Mouse (Mus musculus): ENCODE results near the gene Ptpn3. TPM values are rescaled to one million over a fixed set of nuclear protein-coding genes. Genes with fewer than 3 reads are reported as not detected.

The Ptpn3 gene
- polyA plus RNA-seq, 1 experiment from 2014 or later, result 2.7 TPM

DNA sequence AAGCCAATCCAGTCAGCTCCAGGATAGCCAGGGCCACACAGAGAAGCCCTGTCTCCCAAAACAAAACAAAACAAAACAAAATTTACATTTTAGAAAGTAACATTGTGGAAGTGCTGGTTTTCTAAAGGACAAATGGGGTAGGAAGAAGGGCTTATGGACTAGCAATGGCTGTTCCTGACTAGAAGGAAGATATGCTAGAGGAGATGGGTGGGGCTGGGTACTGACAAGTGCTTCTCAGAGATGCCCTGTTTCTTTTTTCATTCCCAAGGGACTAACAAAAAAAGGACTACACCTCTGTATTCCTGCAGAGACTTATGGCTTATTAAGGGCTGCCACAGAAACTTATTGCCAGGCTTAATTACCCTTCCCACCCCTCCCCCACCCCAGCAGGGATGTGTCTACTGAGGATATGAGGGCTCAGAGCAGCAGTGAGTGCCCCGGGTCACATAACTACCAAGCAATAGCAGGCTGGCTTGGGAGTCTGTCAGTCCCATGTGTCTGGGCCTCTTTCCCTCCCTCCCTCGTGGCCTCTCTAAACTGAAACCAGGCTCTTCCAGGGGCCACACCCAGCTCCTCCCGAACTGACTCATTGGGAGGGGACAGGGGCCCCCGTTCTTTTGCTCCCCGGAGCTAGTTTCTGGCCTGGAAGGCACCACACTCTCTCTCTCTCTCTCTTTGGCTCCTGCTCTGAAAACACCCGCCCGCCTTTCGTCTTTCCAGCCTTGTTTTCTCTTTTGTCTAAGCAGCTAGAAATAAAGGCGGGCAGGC is 148.4 kb downstream of the Ptpn3 start:
- no peak overlapping the region for H3K4me3 ChIP-seq (ENCODE audit: low read depth, low read length)
- H3K4me1 ChIP-seq (ENCODE audit: control insufficient read depth, insufficient read depth, low read length), result peaks cover 9% of the 10 kb centered on the region
- ATAC-seq (ENCODE audit: insufficient read depth, low FRiP score, low TSS enrichment) (peak; percentile 50; the same call in 1 of the 2 replicates), DNase-seq (ENCODE audit: low spot score) (peak; percentile 37)
- WGBS, result 5% methylated on average over 9 of the region's 9 CpGs
- H3K27ac ChIP-seq (ENCODE audit: low read depth, low read length), result no peak overlapping the region
- H3K9me3 ChIP-seq (ENCODE audit: control insufficient read depth, low read length), result no peaks in the 10 kb centered on the region
- no peak overlapping the region for H3K4me2 ChIP-seq (ENCODE audit: low read depth)
- no peaks in the 10 kb centered on the region for H3K36me3 ChIP-seq (ENCODE audit: control insufficient read depth, insufficient read depth, low read length)
- peak overlapping the region; percentile 44 for H3K9ac ChIP-seq (ENCODE audit: low read length)
- no peaks in the 10 kb centered on the region for H3K27me3 ChIP-seq (ENCODE audit: control insufficient read depth, insufficient read depth, low read length)

DNA sequence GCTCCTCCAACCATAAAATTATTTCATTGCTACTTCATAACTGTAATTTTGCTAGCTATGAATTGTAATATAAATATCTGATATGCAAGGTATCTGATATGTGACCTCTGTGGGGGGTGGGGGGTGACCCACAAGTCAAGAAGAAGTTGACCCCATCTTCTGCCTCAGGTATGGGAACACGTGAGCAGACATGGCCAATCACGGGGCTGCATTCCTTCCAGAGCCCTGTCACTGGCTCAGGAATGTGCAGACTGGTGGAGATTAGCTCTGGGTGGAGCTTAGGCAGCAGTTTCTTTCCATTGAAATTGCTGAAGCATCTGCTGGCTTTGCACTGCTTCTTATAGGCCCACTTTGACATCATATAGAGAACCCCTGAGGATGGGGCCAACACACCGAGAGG is 153.5 kb downstream of the Ptpn3 start:
- no peak overlapping the region for H3K9ac ChIP-seq (ENCODE audit: low read length)
- peaks cover 2% of the 10 kb centered on the region; the same call in 1 of the 2 replicates for H3K4me1 ChIP-seq (ENCODE audit: control insufficient read depth, insufficient read depth, low read length)
- H3K27ac ChIP-seq (ENCODE audit: low read depth, low read length), result no peak overlapping the region
- H3K4me3 ChIP-seq (ENCODE audit: low read depth, low read length), result no peak overlapping the region
- 75% methylated on average over 3 of the region's 3 CpGs for WGBS
- H3K27me3 ChIP-seq (ENCODE audit: control insufficient read depth, insufficient read depth, low read length), result no peaks in the 10 kb centered on the region
- no peaks in the 10 kb centered on the region for H3K9me3 ChIP-seq (ENCODE audit: control insufficient read depth, low read length)
- no peak for DNase-seq (ENCODE audit: low spot score)
- no peak for ATAC-seq (ENCODE audit: insufficient read depth, low FRiP score, low TSS enrichment)
- H3K4me2 ChIP-seq (ENCODE audit: low read depth), result no peak overlapping the region
- H3K36me3 ChIP-seq (ENCODE audit: control insufficient read depth, insufficient read depth, low read length), result no peaks in the 10 kb centered on the region

DNA sequence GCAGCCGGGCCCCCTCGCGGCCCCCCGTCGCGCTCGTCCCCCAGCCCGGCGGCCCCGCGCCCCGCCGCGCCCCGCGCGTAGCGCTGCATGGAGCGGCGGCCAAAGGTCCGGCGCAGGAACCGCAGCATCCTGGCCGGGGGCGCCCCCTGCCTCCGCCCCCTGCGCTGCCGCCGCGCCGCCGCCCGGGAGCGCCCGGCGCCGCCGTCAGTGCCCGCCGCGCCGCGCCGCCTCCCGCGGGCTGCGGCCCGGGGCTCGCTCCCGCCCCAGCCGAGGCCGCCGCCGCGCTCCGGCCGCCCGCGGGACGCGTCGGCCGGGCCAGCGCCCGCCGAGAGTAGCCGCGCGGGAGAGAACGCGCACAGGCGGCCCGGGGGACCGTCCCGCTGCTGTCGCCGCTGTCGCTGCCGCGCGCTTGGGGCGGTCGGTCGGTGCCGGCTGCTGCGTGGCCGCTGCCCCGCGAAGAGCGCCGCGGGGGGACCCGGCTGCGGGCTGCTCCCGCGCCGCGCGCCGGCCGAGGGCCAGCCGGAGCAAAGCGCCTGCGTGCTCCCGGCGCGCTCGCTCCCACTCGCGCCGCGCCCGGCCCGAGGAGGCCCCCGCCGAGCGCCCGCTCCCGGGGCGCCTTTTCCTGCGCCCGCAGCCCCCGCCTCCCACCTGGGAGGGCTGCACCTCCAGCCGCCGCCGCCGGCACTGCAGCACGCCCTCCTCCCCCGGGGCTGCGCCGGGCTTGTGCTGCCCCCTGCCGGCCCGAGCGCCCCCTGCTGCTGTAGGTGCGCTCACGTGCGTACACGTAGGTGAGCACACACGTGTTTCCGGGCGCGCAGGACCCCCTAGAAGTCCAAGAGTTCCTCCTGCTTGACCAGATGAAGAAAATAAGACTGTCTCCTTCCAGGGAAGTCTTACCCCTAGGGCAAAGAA is 158.4 kb downstream of the Ptpn3 start, which contains the start of gene Epb41l4b:
Epb41l4b (minus strand) TSS at position 412 of the 912 bp plus-strand sequence.
- Histone ChIP-seq H3K36me3 (ENCODE audit: control insufficient read depth, insufficient read depth, low read length) (no peaks in the 10 kb centered on the region), H3K9ac (ENCODE audit: low read length) (peak within 1 kb of the TSS; percentile 73), H3K27ac (ENCODE audit: low read depth, low read length) (no peak within 1 kb of the TSS), H3K4me2 (ENCODE audit: low read depth) (peak within 1 kb of the TSS; percentile 94), H3K27me3 (ENCODE audit: control insufficient read depth, insufficient read depth, low read length) (peaks cover 16% of the 10 kb centered on the region), H3K4me1 (ENCODE audit: control insufficient read depth, insufficient read depth, low read length) (peaks cover 10% of the 10 kb centered on the region), H3K9me3 (ENCODE audit: control insufficient read depth, low read length) (no peaks in the 10 kb centered on the region), H3K4me3 (ENCODE audit: low read depth, low read length) (peak within 1 kb of the TSS; percentile 65)
- under 1% methylated on average over 55 of the region's 142 CpGs for WGBS
- DNase-seq (ENCODE audit: low spot score), result peak; percentile 89
- peak; percentile 75 for ATAC-seq (ENCODE audit: insufficient read depth, low FRiP score, low TSS enrichment)

DNA sequence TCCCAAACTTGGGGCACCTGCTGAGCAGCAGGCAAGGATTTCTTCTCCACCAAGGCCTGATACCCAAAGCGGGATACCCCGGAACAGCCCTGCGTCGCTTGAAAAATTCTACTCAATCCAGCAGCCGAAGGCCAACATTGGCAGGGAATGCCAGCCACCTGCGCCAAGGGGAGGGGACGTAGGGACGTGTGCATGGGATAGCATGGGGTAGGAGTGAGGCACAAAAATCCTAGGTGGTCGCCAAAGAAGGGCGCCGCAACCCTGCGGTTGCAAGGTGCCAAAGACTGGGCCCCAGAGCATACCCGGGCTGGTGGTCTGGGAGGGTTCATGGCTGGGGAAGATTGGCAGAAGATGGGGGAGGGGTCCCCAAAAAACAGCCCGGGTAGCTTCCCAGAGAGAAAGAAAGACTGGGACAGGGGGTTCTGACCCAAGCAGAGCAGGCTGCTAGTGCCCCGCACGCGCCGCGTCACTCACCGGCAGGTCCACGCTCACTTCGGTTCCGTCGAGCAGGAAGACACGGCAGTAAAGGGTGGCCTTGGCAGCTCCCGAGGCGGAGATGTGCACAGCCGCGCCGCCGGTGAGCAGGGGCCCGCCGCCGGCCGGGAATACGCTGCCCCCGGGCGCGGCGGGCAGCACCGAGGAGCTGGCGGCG is 159.1 kb downstream of the Ptpn3 start:
- no peak overlapping the region for H3K27ac ChIP-seq (ENCODE audit: low read depth, low read length)
- 0 out of 2 replicates have a peak, but pooled peaks have one; percentile 11 for ATAC-seq (ENCODE audit: insufficient read depth, low FRiP score, low TSS enrichment)
- H3K9ac ChIP-seq (ENCODE audit: low read length), result peak overlapping the region; percentile 73
- 1% methylated on average over 25 of the region's 43 CpGs for WGBS
- DNase-seq (ENCODE audit: low spot score), result peak; percentile 33
- peaks cover 10% of the 10 kb centered on the region for H3K4me1 ChIP-seq (ENCODE audit: control insufficient read depth, insufficient read depth, low read length)
- no peaks in the 10 kb centered on the region for H3K36me3 ChIP-seq (ENCODE audit: control insufficient read depth, insufficient read depth, low read length)
- H3K9me3 ChIP-seq (ENCODE audit: control insufficient read depth, low read length), result no peaks in the 10 kb centered on the region
- peaks cover 16% of the 10 kb centered on the region for H3K27me3 ChIP-seq (ENCODE audit: control insufficient read depth, insufficient read depth, low read length)
- H3K4me2 ChIP-seq (ENCODE audit: low read depth), result peak overlapping the region; percentile 94
- H3K4me3 ChIP-seq (ENCODE audit: low read depth, low read length), result peak overlapping the region; percentile 65

DNA sequence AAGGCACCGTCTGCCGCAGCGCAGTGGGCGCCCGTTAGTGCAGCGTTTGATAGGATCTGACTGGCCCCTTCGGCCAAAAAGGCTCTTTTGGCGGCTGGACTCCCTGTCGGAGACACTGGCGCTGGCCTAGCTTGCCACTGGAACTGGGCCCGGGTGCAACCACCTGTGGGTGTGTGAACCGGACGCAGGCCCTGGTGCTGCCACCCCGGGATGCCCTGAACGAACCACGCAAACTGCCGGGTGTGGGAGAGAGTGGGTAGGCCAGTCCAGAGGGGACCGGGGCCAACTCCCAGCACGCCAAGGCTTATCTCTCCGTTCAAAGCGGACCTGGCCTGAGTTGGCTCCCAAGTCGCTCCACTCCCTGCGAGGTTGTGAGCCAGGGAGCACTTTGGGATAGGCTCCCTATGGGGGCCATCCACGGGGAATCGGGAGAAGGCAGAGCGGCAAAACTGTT is 159.7 kb downstream of the Ptpn3 start:
- ATAC-seq (ENCODE audit: insufficient read depth, low FRiP score, low TSS enrichment) (no peak), DNase-seq (ENCODE audit: low spot score) (peak; percentile 52)
- Histone ChIP-seq H3K4me2 (ENCODE audit: low read depth) (peak overlapping the region; percentile 94), H3K27me3 (ENCODE audit: control insufficient read depth, insufficient read depth, low read length) (peaks cover 16% of the 10 kb centered on the region), H3K27ac (ENCODE audit: low read depth, low read length) (no peak overlapping the region), H3K9me3 (ENCODE audit: control insufficient read depth, low read length) (no peaks in the 10 kb centered on the region), H3K9ac (ENCODE audit: low read length) (peak overlapping the region; percentile 20; the same call in 1 of the 2 replicates), H3K36me3 (ENCODE audit: control insufficient read depth, insufficient read depth, low read length) (no peaks in the 10 kb centered on the region), H3K4me1 (ENCODE audit: control insufficient read depth, insufficient read depth, low read length) (peaks cover 10% of the 10 kb centered on the region), H3K4me3 (ENCODE audit: low read depth, low read length) (peak overlapping the region; percentile 65)
- 5% methylated on average over 26 of the region's 26 CpGs for WGBS

DNA sequence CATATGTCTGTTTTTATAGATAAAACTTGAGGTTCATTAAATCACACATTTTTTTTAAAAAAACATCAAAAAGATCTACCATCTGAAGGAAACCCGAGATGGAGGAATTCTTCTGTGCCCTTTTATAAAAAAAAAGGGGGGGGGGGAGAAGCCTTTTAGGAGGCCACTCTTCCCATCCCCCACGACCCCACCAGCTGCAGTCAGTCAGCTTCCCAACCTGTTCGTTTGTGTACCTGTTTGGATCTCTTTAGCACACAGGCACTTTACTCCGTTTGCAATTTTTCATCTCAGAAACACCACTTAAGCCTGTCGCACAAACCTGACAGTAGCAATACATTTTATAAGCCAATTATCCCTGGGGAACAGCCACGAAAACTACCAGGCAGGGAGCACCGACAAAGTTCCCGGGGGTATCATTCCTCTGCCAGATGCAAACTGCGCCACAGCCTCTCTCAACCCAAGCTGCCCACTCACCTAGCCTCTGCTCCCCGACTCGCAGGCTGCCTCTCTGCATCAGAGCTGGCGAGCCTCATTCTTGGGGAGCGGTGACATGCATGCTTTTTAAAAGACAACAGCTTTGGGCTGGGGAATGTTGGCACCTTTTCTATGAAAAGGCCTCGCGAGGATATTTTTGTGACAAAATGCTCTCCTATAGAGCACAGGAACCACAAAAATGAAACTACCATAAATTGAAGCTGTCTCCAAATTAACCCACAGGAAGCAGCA is 160.5 kb downstream of the Ptpn3 start:
- no peaks in the 10 kb centered on the region for H3K36me3 ChIP-seq (ENCODE audit: control insufficient read depth, insufficient read depth, low read length)
- H3K4me1 ChIP-seq (ENCODE audit: control insufficient read depth, insufficient read depth, low read length), result peaks cover 10% of the 10 kb centered on the region
- peaks cover 16% of the 10 kb centered on the region for H3K27me3 ChIP-seq (ENCODE audit: control insufficient read depth, insufficient read depth, low read length)
- ATAC-seq (ENCODE audit: insufficient read depth, low FRiP score, low TSS enrichment) (no peak), DNase-seq (ENCODE audit: low spot score) (no peak)
- WGBS, result 21% methylated on average over 15 of the region's 15 CpGs
- peak overlapping the region; percentile 65 for H3K4me3 ChIP-seq (ENCODE audit: low read depth, low read length)
- peak overlapping the region; percentile 94 for H3K4me2 ChIP-seq (ENCODE audit: low read depth)
- H3K9ac ChIP-seq (ENCODE audit: low read length), result no peak overlapping the region; the same call in 1 of the 2 replicates
- no peaks in the 10 kb centered on the region for H3K9me3 ChIP-seq (ENCODE audit: control insufficient read depth, low read length)
- H3K27ac ChIP-seq (ENCODE audit: low read depth, low read length), result no peak overlapping the region

All from neural tube, embryonic 11.5 days (tissue).